Mouse (Mus musculus): Measurements from ENCODE around the gene Kif13a. TPM values are rescaled to one million over a fixed set of nuclear protein-coding genes. Genes with fewer than 3 reads are reported as not detected.

Gene Kif13a
- polyA plus RNA-seq, 1 experiment from 2014 or later = 6.3 TPM

DNA sequence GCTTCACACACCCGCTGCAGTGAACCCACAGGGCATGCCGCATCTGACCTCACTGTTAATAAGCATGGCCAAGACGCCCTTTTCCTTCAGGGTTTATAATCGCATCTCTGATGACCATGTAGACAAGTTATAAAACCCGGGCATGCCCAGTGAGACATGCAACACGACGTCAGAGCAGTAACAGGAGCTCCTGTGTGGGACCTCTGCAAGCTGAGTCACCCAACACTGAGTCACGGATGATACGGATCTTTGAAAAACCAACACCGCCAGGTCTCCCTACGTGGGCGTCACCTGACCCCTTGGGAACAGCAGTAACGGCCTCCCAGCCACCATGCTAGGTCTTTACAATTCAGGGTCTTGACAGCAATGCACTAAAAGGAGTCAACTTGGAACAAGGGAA lies 89.0 kb downstream of the Kif13a start:
- no peak for DNase-seq (ENCODE audit: low spot score)

DNA sequence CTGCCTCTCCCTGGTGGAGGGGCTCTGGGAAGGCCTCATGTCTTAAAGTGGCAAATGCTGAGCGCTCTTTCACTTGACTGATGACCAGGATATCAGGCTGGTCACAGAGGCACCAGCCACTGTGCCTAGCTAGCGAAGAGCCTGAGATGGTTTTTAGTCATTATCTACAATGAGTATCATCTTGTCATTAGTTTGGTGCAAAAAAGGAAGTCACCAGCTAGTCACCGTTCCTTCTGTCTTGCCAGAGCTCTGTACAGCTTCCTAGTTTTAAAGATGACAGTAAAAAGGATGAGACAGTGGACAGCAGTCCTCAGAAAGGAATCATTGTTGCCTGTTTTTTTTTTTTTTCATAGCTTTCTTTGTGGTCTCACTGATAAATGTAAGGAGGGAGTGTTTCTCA lies 90.4 kb downstream of the Kif13a start:
- DNase-seq (ENCODE audit: low spot score) = no peak

DNA sequence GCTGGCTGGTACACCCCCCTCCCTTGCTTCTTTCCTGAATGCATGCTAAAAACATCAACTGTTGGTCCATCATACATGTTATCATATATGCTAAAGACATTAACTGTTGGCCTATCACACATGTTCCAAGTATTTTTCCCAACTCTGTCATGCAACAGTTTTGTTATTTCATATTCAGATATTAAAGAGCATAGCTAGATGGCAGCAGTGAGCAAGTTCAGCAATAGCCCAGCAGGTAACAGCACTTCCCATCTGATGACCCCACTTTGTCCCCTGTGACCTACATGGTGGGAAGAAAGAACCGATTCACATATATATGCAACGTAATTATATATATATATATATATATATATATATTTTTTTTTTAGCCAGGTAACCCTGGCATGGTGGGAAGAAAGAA lies 91.1 kb downstream of the Kif13a start:
- no peak for DNase-seq (ENCODE audit: low spot score)

- DNase-seq (ENCODE audit: low spot score) = no peak
These were observed 94.3 kb downstream of the Kif13a start for GRCm38 (mm10) chr13:46835351-46835750.

DNA sequence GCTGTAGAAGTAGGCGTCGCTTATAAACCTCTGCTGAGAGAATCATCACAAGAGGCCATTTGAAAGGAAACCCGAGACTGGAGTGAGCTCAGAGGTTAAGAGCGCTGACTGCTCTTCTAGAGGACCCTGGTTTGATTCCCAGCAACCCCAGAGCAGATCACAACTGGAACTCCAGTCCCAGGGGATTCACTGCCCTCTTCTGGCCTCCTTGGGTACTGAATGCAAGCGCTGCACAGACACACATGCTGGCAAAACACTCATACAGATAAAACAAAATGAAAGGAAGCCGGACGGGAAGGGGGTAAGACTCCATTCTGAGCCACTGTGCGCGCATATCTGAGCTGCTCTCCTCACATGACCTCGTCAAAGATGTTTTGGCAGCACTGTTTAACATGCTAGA lies 94.9 kb downstream of the Kif13a start:
- DNase-seq (ENCODE audit: low spot score) = no peak

DNA sequence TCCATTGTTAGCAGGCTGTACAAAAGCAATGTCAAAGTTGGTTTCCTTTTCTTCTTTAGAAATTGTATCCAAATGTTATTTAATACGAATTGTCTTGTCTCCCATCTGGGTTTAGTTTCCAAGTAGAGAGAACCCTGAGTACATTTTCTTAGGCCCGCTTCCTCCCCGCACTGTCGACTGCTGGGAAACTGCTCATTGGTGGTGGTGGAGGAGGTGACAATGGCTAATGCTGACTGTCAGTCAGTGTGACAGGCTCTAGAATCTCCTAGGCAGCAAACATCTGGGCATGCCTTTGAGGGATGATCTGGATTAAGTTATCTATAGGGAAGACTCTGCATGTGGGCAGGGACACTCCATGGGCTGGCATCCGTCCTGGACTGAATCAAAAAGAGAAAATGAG lies 96.1 kb downstream of the Kif13a start:
- no peak for DNase-seq (ENCODE audit: low spot score)

DNA sequence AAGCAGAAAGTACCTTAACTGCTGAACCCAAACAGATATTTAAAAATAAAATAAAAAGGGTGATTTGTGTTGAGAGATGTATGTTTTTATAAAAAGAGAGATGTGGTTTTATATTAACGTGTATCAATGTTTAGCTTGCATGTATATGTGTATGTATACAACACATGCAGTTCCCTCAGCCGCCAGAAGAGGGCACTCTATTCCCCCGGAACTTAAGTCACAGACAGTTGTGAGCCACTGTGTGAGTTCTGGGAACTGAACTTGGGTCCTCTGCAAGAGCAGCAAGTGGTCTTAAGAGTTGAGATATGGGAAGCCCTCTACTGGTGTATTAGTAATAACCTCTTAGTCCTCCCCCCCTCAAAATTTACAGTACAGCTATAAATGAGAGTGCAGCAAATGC lies 96.7 kb downstream of the Kif13a start:
- peak; percentile 23 for DNase-seq (ENCODE audit: low spot score)

- no peak for DNase-seq (ENCODE audit: low spot score)
These were observed 106.4 kb downstream of the Kif13a start for GRCm38 (mm10) chr13:46823271-46823670.

DNA sequence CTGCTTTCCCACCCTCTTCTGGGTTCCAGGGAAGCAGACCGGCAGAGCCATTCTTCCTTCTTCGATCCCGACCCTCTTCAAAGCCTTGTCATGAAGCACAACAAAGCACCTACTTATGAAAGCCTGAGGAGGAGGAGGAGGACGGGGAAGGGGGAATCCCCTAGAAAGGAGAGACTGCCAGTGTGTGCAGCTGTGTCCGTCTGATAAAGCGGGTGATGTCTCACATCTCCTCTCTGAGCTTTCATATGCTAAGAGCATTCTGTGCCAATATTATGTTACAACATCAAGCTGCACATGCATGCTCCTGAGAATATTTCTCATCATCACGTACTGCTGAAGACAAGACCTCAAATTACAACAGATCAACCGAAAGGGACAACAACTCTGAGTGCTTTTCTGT lies 107.5 kb downstream of the Kif13a start:
- DNase-seq (ENCODE audit: low spot score) = no peak

DNA sequence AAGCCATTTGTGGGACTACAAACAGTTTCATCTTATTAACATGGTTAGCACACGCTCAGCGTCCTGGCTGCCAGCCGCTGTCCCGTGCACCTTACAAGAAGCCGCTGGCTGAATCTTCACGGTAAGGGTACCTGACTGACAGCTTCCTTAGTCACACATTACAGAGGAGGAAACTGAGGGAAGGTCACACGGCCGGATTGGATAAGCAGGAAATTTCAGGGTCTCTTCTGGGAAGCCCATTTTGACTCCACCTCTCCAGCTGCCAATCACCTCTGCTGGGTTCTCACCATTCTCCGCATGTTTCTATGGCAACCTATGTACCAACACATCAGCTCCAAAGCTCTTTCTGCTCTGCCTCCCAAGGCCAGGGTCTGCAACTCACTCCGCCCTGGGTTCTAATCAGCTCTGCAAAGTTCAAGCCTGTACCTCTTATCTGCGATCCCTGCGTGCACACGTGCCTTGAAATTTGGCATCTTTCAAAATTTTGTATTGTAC lies 109.9 kb downstream of the Kif13a start:
- DNase-seq (ENCODE audit: low spot score) = no peak

- DNase-seq (ENCODE audit: low spot score) = no peak
These were observed 110.4 kb downstream of the Kif13a start for GRCm38 (mm10) chr13:46819202-46819728.

DNA sequence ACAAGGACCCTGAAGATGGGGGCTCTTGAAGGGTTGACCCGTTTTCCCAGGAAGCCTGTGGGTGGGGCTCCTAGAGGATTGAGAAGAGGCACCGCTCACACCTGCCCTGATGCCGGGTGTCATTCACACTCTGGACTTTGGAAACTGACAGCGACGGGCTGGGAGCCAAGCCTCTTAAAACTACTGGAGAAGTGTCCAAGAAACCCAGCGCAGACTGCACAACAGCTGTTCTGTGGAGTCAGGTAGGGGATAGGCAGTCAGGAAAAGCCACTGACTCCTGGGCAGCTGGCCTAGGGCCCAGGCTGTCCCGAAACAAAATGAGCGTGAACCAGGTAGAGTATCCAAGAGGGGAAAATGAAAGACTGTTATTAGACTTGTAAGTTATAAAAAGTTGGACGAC lies 111.3 kb downstream of the Kif13a start:
- DNase-seq (ENCODE audit: low spot score) = no peak

GRCm38 (mm10) chr13:46812648-46813184 lies 117.0 kb downstream of the Kif13a start:
- no peak for DNase-seq (ENCODE audit: low spot score)

DNA sequence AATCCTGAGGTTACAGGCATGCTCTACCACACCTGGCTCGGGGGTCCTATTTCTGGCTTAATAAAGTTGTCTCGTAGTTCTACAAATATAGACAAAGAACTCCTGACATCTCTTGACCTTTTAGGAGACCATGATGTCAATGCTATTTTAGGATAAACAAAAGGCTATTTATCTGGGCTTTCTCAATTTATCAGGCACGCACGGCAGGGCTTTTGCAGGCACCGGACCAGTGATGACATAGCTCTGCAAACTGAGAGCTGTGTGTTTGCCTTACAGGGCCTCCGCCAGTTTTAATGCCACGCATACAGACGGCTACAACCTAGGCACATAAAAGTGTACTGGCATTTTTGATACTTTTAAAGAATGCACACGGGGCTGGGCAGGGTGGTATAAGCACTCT lies 118.0 kb downstream of the Kif13a start:
- no peak for DNase-seq (ENCODE audit: low spot score)

GRCm38 (mm10) chr13:46810613-46811012 lies 119.1 kb downstream of the Kif13a start:
- DNase-seq (ENCODE audit: low spot score) = no peak

DNA sequence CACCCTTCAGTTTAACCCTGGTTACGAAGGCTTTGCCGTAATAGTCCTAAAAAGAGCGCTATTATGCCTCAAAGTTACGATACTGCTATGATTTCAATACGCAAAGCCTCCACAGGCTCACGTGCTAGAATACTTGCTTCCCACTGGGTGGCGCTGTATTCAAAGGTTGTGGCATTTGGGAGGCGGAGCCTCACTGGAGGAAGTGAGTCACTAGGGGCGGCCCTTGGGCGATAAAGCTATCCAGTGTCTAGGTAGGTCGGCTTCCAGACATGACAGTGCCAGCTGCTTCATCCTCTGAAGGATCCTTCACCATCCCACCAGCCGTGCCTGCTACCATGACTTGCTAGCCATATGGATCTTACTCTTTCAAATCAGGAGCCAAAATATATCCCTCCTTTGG lies 119.6 kb downstream of the Kif13a start:
- DNase-seq (ENCODE audit: low spot score) = peak; percentile 26

GRCm38 (mm10) chr13:46807901-46808300 lies 121.8 kb downstream of the Kif13a start:
- DNase-seq (ENCODE audit: low spot score) = no peak

GRCm38 (mm10) chr13:46801196-46801595 lies 128.5 kb downstream of the Kif13a start:
- DNase-seq (ENCODE audit: low spot score) = no peak

- DNase-seq (ENCODE audit: low spot score) = peak; percentile 77
These were observed 131.5 kb downstream of the Kif13a start for GRCm38 (mm10) chr13:46798156-46798555.

DNA sequence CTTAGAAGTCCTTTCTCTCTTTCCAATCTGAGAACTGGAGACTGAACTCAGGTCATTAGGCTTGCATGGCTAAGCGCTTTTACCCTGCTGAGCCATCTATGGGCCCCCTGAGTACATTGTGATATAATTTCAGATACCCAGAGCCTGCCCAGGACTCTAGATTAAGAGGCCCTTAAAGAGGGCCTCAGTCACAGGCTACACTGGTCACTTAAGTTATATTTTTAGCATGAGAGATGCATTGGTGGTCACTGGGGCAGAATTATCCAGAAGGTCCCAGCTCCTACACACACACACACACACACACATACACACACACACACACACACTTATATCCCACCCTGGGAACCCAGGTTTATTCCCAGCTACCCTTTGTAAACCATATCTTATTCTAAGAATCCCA lies 133.3 kb downstream of the Kif13a start:
- DNase-seq (ENCODE audit: low spot score) = no peak

- peak; percentile 23 for DNase-seq (ENCODE audit: low spot score)
These were observed 135.8 kb downstream of the Kif13a start for GRCm38 (mm10) chr13:46793824-46794223.

DNA sequence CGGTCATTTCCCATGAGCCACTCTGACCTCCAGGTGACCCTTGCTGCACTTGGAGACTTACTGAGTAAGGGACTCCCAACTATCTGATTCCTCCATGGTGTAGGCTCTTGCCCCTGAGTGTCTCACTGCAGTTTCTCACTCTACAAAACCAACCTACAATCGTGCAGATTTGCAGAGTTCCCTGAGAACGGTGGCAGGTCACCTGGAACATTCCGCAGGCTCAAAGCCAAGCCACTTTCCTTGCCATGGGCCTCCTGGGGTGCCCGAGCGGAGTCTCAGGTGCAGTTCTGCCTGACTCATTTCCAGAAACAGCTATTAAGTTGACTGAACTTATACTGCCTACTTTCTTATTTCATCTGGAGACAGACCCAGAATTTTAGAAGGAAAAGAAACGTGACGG lies 141.2 kb downstream of the Kif13a start:
- no peak for DNase-seq (ENCODE audit: low spot score)

DNA sequence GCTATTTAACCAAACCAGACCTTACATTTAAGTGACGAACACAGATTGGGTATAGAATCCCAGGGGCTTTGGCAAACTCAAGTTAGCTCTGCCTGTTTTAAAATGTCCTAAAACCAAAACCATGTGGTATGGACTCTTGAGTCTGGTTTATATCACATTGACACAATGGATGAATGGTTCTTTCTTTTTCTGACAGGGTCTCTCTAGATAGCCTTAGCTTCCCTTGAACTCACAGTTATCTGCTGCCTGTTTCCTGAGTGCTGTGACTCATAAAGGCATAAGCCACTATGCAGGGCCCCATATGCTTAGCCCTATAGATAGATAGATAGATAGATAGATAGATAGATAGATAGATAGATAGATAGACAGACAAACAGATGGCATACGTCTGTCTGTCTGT lies 142.8 kb downstream of the Kif13a start:
- DNase-seq (ENCODE audit: low spot score) = no peak
